Mouse (Mus musculus) MEL-GATA-1-ER (cell line): ENCODE measurements around the gene Ephx3.
A peak's percentile ranks its signal among the peaks of the same experiment; 100 is the strongest.
"Not testable (repeated sequence)": the region's sequence is repeated elsewhere in the genome, so short reads cannot be mapped to it uniquely, and the experiment has no call there.

ENCODE experiments used
- DNase-seq: peaks from one replicate; pipeline ENCODE4 v3.0.0-alpha.2; 2012; ENCODE audit warnings: low read depth; ENCODE audit errors: extremely low read depth

The Ephx3 gene

GRCm38 (mm10) chr17:32188863-32189636 is at the start of gene Ephx3:
TSS of gene Ephx3 (minus strand) at chr17:32189549.
- DNase-seq = no peak

DNA sequence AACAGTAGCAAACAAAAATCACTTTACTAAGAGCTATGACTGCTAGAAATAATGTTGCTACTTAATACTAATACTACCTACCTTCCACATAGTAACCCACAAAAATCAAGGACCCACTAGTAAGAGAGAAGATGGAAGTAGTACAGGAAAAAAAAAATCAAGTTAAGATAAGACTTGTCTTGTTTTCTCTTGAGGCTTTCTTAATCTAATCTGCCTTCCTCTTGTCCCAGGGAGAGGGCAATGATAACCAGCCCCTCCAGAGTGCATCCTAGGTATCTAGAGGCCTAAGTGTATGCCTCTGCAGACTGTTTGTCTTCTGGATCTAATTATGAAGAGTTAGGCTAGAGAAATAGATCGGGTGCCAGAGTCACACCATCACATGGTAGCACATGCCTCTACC is 49.2 kb upstream of the Ephx3 start:
- no peak for DNase-seq

DNA sequence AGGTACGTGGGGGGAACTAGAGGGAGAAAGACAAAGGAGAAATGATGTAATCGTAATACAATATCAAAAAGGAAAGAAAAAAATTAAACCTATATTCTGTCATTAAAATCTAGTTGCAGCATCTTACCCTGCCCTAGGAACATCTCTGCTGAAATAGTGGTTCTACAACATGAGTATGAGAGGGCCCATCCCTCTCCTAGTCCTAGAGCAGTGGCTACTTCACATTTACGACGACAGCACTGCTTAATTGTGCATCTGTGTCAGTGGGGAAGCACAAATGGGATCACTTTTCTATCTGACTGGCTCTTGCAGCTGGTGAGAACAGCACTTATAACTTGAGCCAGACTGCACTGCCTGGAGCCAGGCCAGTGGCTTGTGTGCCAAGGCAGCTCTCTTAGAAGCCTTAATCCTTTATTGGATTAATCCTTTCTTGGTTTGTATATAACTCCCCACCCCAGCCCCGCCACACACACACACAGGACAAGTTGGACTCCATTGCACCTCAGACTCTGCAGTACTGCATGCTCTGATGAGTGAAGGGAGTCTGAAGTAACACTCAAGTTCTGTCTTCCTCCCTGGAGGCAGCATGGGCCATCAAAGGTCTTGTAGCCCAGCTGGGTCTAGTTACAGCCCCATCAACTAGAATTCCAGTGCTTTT is 46.3 kb upstream of the Ephx3 start:
- no peak for DNase-seq

DNA sequence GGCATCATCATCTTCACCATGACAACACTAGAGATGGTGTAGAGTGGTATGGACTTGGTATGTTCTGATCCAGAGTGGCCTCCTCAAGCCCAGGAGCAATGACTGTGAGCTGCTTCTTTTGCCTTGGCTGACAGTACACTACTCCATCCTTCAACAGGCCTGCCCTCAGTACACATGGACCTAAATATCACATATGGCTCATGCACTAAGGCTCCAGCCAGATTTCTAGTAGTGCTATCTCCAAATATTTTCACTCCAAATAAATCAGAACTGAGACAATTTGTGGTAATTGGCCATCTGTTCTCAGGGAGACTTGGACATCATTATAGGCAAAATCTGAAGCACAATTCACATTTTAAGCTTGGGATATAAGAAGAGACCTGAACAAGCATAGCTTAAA is 43.8 kb upstream of the Ephx3 start:
- no peak for DNase-seq

GRCm38 (mm10) chr17:32229256-32229655 is 39.9 kb upstream of the Ephx3 start:
- no peak for DNase-seq

- no peak for DNase-seq
Observed at GRCm38 (mm10) chr17:32220873-32221272, 31.5 kb upstream of the Ephx3 start.

- not testable (repeated sequence) for DNase-seq
Observed at GRCm38 (mm10) chr17:32215587-32215986, 26.2 kb upstream of the Ephx3 start.

- DNase-seq = not testable (repeated sequence)
Observed at GRCm38 (mm10) chr17:32211554-32211953, 22.2 kb upstream of the Ephx3 start.

DNA sequence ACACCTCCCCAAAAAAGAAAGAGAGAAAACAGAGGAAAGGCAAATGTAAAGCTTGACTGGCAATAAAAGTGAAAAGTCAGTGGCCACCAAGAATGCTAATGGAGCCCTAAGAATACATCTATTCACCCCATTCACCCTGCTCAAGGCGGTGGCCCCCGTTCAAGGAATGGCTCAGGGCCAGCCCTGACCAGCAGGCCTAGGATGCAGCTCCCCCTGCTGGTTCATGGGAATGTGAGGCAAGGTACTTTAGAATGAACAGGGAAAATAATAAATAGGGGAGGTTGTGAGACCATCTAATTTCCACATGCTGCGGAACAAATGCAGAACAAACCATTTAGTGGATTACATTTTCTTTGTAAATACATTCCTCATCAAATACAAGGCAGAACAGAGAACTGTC is 20.4 kb upstream of the Ephx3 start:
- no peak for DNase-seq

- no peak for DNase-seq
Observed at GRCm38 (mm10) chr17:32209144-32209543, 19.8 kb upstream of the Ephx3 start.

DNA sequence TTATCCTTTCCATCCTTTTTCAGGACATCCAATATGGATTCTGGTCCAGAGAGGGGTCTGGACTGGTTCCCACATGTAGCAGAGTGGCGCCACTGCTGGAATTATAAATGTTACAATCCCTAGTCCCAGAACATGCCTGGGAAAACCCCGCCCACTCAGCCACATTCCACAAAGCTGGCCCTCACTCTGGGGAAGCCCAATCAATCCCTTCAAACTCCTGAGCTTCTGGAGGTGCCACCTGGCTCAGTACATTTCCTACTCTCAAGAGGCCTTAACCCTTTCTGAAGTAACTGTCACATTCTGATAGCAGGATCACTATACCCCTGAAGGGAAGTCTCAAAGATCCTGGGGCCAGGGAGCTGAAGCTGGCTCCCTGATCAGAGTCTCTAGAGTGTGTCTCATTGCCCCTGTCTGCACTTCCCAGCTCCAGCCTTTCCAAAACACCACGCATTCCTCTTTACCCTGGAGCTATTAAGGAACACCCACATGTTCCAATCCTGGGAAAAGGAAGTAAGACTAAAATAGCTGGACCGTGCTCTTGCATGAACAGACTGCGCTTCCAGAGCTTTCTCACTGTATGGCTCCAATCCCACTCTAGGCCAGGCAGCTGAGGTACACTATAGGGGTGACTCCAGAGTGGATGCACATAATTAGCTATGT is 18.4 kb upstream of the Ephx3 start:
- DNase-seq = no peak

DNA sequence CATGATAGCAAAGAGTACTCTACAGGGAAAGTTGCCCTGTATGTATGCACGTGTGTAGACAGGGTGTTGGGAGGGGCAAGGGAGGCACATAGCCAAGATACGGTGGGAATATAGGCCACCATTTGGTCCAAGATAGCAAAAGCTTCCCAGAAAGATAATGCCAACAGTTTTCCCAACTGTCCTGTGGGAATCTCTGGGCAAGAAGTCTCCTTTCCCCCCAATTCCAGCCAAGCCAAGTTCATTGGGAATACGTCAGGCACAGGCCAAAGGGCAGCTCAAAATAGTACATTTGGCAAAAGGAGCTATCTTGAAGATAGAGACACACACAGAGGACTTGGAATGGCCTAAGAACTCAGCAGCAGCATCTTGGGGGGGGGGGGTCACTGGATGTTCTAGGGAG is 16.0 kb upstream of the Ephx3 start:
- DNase-seq = no peak

DNA sequence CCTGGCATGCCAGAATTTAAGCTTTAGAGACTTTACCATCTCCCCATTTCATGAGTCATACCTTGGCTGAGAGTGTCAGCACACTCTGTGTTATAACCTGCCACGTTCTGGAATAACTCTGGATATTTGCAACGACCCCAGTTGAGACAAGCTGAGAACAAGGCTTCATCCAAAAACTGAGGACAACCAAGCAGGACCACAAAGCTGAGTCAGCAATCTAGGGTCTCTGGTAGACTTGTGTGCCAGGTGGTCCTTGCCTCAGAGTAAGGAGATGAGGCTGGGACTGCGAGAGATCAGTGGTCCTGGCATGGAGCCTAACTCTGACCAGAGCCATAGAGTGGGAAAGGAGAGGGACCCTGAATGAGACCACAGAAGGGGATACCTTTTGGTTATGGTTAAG is 13.6 kb upstream of the Ephx3 start:
- no peak for DNase-seq

DNA sequence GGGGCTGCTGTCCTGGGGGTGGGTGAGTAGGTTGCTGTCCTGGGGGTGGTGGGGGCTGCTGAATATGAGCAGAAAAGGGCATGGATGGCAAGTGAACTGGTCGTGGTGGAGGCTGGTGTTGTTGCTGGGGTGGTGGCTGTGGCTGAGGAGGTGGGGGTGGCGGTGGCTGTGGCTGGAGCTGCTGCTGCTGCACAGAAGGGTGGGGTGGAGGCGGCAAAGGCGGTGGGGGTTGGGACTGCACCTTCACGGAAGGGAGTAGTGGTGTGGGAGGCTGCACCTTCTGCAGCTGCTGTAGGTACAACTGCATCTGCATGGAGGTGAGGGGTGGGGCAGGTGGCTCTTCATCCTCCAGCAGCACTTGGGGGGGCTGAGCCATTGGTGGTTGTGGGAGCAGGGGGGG is 11.7 kb upstream of the Ephx3 start:
- no peak for DNase-seq

- DNase-seq = no peak
Observed at GRCm38 (mm10) chr17:32199796-32200195, 10.4 kb upstream of the Ephx3 start.

DNA sequence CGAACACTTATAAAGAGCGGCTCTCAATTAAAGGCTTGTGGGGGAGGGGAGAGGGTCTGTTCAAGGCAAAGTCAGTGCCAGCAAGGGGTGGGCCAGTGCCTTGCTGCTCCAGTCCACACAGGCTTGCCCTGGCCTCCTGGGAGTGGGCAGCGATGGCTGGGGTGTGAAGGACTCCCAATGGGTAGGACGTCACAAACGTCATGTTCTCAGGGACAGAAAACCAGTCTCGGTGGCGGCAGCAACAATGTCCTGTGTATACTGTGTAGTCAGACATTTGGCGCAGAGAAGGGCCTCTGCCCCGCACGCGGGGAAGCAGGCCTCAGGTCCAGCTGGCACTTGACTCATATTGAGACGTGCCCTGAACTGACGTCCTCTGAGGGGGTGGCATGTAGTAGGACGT is 7.8 kb upstream of the Ephx3 start:
- no peak for DNase-seq

DNA sequence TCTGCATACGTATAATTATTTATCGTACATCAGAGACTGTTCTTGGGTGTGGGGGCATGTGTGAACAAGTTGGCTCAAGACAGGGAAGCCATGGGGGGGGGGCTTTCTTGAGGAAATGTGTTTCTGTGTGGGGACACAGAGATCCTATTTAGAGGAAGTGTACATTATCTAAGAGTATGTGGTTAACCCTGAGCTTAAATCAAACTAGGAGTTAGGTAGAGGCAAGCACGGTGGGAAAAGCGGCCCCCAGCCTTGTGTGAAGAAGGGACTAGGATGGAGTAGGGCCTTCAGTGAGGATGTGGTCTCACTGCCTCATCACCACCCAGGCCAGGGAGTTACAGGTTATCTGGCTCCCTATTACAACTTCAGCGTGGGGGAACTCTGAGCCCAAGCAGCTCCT is 6.4 kb upstream of the Ephx3 start:
- peak; percentile 6 for DNase-seq

DNA sequence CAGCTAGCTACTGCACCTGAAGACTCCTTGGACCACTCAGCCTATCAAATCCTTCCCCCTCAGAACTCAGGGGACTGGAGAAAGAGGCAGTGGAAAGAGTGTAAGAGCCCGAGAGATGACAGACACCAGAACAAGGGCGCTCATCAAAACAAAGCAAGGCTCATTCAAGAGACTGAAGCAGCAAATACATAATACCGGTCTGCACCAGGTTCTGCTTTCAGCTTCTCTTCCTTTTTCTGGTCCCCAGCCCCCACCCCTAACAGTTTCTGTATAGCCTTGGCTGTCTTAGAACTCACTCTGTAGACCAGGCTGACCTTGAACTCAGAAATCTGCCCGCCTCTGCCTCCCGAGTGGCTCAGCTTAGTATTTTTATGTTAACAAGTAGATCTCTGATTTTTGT is 3.7 kb upstream of the Ephx3 start:
- no peak for DNase-seq

DNA sequence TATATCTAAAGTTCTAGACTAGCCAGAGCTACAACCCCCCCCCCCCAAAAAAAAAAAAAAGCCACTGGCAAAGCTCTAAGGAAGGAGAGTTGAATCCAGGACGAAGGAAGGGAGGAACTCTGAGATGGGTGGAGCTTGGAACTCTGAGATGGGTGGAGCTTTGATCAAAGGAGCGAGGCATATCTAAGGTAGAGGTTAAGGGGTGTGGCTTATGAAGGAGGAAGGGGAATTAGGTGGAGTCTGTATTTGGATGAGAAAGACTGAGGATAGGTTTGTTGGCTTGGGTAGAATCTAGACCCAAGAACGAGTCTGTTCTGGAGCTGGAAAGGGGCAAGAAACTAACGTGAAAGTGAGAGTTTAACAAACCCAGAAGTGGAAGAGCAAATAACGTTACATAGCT is 501 bp upstream of the Ephx3 start:
- DNase-seq = no peak

DNA sequence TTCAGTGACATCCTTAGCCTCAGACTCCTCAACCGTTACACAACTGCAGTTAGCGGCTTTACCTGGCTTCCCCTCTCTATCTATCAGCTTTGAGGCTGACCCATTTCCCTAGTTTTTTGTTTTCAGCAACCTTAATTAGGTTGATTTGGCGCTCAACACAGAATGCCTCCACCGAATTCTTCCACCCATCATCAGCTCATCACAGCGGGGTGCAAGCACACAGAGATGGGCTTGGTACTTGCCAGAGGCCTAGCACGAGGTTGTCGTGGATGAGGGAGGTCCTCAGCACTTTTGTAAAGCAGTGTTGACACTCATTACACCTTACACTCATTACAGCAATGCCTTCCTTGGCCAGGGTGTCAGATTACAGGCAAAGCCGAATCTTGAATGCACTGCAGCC is 6.3 kb downstream of the Ephx3 start:
- DNase-seq = no peak

- no peak for DNase-seq
Observed at GRCm38 (mm10) chr17:32179621-32180491, 9.5 kb downstream of the Ephx3 start.

DNA sequence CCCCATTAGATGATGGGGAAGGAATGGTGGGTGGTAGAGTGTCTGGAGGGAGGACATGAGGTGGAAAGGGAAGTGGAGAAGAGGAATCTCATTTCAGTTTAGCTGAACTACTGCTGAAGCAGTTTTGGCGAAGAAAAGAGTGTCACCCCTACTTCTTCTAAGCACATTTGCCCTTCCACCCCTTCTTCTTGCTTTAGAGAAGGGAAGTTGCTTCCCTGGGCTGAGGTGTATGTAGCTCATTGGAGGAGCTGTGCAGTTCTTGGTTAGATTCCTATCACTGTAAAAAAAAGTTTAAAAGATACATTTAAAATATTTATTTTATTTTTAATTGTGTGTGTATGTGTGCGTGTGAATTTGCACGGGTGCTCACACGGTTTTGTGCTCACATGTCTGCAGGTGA is 12.4 kb downstream of the Ephx3 start:
- DNase-seq = no peak
